Mouse (Mus musculus): Measurements from ENCODE around the gene Adamts5.

The Adamts5 gene

DNA sequence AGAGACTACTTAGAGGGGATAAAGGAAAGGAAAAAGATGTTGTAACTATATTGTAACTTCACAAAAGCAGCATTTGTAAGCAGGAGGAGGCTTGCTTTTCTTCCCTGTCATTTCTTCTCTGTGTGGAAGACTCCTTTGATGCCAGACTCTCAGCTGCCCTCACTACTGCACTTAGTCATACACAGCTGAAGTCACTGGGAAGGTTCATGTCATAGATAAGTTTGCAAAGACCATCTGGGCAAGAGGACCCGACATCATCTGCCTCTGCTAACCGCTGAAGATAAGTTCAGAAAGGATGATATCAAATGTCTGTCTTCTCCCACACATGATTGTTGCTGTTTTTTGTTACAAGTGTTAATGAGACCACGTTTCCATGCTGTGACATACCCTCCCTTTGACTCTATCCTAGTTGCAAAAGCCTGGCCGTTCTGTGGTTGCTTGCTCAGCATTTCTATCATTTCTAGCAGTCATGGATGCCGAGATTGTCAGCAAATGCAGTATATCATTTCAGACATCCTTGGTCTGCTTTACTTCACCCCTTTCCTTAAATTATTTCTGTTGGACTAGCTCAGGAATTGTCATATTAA lies 79.2 kb downstream of the Adamts5 start:
- DNase-seq (ENCODE audit: low read depth, low spot score), result no peak

DNA sequence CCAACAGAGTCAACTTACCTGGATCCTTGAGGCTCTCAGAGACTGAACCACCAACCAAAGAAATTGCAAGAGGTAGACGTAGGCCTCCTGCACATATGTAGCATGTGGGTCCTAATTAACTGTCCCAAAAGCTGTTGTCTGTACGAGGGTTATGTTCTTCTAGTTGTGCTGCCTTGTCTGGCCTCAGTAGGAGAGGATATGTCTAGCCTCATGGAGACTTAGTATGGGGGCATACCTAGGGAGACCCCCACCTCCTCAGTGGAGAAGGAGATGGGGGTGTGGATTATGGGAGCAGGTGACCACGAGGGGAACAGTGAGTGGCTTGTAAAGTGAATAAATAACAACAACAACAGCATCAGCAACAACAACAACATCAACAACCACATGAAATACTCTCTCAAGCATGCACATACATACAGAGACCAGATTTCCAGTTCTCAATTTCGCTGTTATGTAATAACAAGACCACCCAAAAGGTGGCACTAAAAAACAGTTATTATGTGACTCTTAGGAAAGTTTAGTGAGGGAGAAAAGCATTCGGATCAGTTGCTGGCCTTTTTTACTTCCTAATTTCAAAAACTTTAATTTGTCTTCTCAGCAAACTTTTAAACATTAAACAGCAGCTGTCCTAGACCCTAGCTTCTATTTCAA lies 81.7 kb downstream of the Adamts5 start:
- no peak for DNase-seq (ENCODE audit: low read depth, low spot score)

DNA sequence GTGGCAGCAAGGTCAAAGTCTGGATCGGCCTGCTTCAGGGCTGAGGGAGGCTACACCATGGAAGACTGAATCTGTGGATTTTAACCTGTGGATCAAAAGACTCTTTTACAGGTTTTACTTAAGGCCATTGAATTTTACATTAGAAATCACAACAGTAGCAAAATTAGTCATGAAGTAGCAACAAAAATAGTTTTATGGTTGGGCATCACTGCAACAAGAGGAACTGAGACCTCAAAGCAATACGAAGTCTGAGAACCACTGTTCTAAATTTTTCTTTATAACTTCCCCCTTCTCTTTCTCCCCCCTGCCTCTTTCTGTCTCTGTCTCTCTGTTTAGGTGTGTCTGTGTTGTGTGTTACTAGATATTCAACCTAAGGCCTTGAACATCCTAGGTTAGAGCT lies 87.5 kb downstream of the Adamts5 start:
- no peak for DNase-seq (ENCODE audit: low read depth, low spot score)

DNA sequence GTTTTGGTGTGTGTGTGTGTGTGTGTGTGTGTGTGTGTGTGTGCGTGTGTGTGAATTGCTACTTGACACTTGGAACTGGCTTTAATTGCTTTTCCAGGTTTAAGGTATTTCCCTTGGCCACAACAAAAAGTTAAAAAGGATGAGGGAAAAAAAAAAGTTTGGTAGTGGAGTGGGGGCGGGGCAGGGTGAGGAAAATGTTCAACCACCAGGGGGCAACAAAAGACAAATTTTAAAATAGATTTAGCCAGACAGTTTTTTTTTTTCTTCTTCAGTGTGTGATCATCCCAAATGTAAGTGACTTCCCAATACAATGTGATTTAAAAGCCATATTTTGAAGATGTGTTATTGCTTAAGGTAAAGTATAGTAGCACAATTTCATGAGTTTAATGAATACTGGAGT lies 94.0 kb downstream of the Adamts5 start:
- no peak for DNase-seq (ENCODE audit: low read depth, low spot score)

DNA sequence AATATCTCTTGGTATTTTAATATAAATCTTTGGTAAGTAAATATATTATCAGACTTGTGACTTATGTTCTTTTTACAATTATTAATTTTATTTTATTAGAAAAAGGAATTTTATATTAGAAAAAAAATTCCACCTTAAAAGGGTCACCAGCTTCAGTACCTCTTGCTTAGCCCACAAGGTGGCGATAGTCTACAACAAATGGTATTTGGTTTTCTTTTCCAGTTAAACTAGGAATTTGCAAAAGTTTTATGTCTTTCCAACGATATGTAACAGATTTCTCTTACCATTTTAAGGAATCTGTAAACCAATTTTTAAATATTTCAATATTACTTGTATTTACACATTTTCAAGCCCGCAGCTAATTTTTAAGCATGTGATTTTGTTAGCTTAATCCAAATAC lies 94.6 kb downstream of the Adamts5 start:
- no peak for DNase-seq (ENCODE audit: low read depth, low spot score)
